Mouse (Mus musculus) hindlimb bud, embryonic 11.5 days (tissue): ENCODE results near the gene Odf3l1.
A peak's percentile ranks its signal among the peaks of the same experiment; 100 is the strongest.

ENCODE experiments used
- DNase-seq: peaks from one replicate; pipeline ENCODE4 v3.0.0-alpha.2; 2012; ENCODE audit warnings: low read depth, low spot score; ENCODE audit errors: extremely low spot score

The Odf3l1 gene

GRCm38 (mm10) chr9:56847523-56847922 lies 17.0 kb downstream of the Odf3l1 start:
- DNase-seq = no peak

- no peak for DNase-seq
These were observed 19.8 kb downstream of the Odf3l1 start for GRCm38 (mm10) chr9:56844644-56845043.

- DNase-seq = peak; percentile 86
These were observed 20.7 kb downstream of the Odf3l1 start for GRCm38 (mm10) chr9:56843679-56844188.

- DNase-seq = no peak
These were observed 22.2 kb downstream of the Odf3l1 start for GRCm38 (mm10) chr9:56842303-56842719.

GRCm38 (mm10) chr9:56841864-56842263 lies 22.6 kb downstream of the Odf3l1 start:
- DNase-seq = no peak

GRCm38 (mm10) chr9:56840721-56841120 lies 23.8 kb downstream of the Odf3l1 start:
- DNase-seq = no peak

- DNase-seq = no peak
These were observed 29.3 kb downstream of the Odf3l1 start for GRCm38 (mm10) chr9:56835152-56835551.

GRCm38 (mm10) chr9:56832900-56833299 lies 31.6 kb downstream of the Odf3l1 start:
- DNase-seq = no peak

GRCm38 (mm10) chr9:56831904-56832303 lies 32.6 kb downstream of the Odf3l1 start:
- DNase-seq = no peak

GRCm38 (mm10) chr9:56830162-56830561 lies 34.3 kb downstream of the Odf3l1 start:
- no peak for DNase-seq

- DNase-seq = no peak
These were observed 35.6 kb downstream of the Odf3l1 start for GRCm38 (mm10) chr9:56828841-56829240.

- no peak for DNase-seq
These were observed 36.3 kb downstream of the Odf3l1 start for GRCm38 (mm10) chr9:56828146-56828545.

- DNase-seq = no peak
These were observed 38.8 kb downstream of the Odf3l1 start for GRCm38 (mm10) chr9:56825476-56826213.

GRCm38 (mm10) chr9:56824900-56825299 lies 39.6 kb downstream of the Odf3l1 start:
- no peak for DNase-seq

GRCm38 (mm10) chr9:56810916-56811315 lies 53.6 kb downstream of the Odf3l1 start:
- no peak for DNase-seq

- no peak for DNase-seq
These were observed 56.5 kb downstream of the Odf3l1 start for GRCm38 (mm10) chr9:56807990-56808389.

GRCm38 (mm10) chr9:56803146-56803545 lies 61.3 kb downstream of the Odf3l1 start:
- no peak for DNase-seq
